Mouse (Mus musculus) 3T3-L1 (cell line): ENCODE measurements around the gene Cers3.

ENCODE experiments used
- DNase-seq: peaks from one replicate; pipeline ENCODE4 v3.0.0-alpha.2; 2015; ENCODE audit warnings: low read depth, low spot score

The Cers3 gene

DNA sequence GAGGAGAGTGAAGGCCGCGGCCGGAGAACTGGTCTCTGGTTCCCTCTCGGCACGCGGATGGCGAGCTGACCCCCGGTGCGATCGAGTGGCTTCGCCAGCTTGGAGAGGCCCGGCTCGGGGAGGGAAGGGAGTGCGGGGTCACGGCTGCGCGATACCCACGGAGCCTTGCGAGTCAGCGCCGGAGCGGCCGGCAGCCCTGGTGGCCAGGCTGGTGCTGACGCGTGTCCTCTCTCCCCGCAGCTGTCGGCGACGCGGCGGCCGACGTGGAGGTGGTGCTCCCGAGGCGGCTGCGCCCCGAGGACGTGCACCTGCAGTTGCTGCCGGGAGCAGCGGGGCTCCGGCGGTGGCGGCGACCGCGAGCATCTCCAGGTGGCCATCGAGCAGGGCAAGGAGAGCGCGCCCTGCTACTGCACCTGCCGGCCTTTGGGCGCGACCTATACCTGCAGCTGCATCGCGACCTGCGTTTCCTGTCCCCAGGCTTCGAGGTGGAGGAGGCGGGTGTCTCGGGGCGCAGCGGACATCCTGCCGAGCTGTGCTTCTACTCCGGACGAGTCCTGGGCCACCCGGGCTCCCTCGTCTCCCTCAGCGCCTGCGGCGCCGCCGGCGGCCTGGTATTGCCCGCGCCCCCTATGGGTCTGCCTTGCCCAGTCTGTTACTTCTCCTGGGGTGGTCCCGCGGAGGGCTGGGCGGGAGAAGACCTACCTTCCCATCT is 96.9 kb downstream of the Cers3 start:
- no peak for DNase-seq

DNA sequence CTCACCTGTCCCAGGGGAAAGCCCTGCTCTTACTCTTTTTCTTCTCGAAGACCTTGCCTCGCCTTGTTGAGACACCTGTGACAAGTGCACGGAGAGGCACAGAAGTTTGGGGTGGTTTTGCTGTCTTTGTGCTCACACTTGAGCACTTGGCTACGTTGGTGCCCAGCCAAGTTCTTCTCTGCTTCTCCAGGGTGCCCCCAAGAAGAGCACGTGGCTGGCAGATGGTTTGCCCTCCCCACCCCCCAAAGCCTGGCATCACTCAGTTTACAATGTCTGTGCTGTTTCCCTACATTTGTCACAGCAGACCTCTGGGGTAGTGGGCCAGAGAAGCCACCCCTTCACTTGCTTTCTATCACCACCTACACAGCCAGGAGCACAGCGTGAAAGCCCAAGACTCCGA is 97.9 kb downstream of the Cers3 start:
- no peak for DNase-seq

GRCm38 (mm10) chr7:66842021-66842420 is 98.7 kb downstream of the Cers3 start:
- peak; percentile 75 for DNase-seq

- DNase-seq: no peak
These were observed 100.5 kb downstream of the Cers3 start for GRCm38 (mm10) chr7:66843846-66844245.

- no peak for DNase-seq
These were observed 103.3 kb downstream of the Cers3 start for GRCm38 (mm10) chr7:66846582-66846981.

GRCm38 (mm10) chr7:66847299-66847698 is 104.0 kb downstream of the Cers3 start:
- no peak for DNase-seq

DNA sequence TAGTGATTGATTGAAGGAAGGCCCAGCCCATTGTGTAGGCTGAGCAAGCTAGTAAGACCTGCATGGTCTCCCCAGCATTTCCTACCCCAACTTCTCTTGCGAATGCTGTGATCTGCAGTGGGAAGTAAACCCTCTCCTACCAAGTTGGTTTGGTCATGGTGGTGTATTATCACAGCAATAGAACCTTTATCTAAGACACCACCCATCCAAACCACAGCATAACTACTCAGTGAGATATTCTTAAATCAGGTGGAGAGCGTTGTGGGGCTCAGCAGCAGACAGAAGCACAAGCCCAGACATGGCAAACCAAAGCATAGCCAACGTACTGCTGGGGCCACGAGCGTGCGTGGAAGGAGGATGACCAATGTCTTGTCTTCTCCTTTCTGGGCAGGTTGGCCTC is 106.0 kb downstream of the Cers3 start:
- no peak for DNase-seq

- no peak for DNase-seq
These were observed 108.9 kb downstream of the Cers3 start for GRCm38 (mm10) chr7:66852164-66852563.

- no peak for DNase-seq
These were observed 114.3 kb downstream of the Cers3 start for GRCm38 (mm10) chr7:66857610-66858009.

GRCm38 (mm10) chr7:66858247-66859075 is 115.2 kb downstream of the Cers3 start:
- DNase-seq: no peak

GRCm38 (mm10) chr7:66859220-66859619 is 115.9 kb downstream of the Cers3 start:
- no peak for DNase-seq

GRCm38 (mm10) chr7:66866944-66867718 is 123.8 kb downstream of the Cers3 start:
- DNase-seq: no peak

GRCm38 (mm10) chr7:66867719-66868501 is 124.6 kb downstream of the Cers3 start:
- DNase-seq: peak; percentile 69

DNA sequence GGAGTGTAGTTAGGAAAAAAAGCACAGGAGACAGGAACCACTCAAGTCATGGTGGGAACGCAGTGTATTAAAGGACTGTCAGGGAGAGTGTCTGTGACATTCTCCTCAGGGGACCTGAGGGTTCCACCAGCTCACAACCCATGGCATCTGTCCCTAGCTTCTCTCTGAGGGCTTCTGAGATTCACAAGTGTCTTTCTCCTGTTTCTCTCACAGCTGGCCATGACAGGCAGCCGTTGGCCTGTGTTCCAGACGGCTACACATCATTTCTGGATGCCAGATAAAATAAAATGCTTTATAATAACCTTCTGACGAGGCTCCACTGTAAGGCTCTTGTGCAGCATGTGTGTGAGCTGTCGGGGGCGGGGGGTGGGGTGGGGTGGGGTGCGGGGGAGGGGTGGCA is 128.2 kb downstream of the Cers3 start:
- no peak for DNase-seq

DNA sequence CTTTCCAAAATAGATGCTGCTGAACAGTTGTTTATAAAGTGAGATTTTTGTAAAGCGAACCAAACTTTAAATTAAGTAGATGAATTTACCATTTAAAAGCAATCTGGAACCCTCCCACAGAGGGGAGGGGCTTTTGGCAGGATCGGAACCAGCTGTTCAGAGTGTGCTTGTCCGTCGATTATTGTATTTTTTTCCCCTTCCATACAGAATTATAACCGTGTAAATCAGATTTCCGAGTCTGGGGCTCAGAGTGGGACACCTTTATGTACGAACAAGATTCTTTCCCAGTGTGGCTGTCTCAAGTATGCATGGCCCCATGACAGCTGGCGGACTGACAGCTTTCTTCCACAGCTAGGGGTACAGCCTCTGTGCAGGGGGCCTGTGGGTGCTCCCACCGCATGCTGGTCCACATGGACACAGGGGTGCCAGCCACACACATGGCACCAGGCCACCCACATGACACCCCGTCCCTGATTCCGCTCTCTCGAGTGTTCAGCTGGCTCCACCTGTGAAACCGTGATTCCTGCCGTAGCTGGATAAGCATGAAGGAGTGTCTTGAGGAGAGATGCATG is 128.7 kb downstream of the Cers3 start:
- no peak for DNase-seq

DNA sequence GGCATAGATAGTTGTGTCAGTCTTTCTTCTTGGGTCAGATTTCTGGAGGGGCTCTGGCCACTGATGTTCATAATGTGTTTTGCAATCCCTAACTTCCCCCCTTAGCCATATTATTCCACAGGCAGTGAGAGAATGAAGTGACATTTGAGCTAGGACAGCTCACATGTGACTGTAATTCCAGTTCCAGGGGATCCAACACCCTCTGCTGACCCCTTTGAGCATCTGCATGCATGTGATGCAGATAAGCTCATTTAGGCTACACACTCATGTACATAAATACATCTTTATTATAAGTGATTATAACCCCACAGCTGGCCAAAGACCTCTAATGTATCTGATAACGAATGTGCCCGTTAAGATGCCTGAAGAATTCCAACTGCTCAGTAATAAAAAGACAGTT is 129.9 kb downstream of the Cers3 start:
- no peak for DNase-seq
